Mouse (Mus musculus) R1 (cell line): ENCODE measurements around the gene Klk10.

Source experiments
- DNase-seq: peaks from one replicate; pipeline ENCODE4 v3.0.0-alpha.2; 2018; ENCODE audit warnings: low read depth, low spot score

Klk10 gene

GRCm38 (mm10) chr7:43780746-43781145 lies at the start of gene Klk10:
Gene Klk10 (plus strand): TSS chr7:43781035.
- DNase-seq, result peak; percentile 68

GRCm38 (mm10) chr7:43747788-43748187 lies 33.0 kb upstream of the Klk10 start:
- DNase-seq, result no peak

GRCm38 (mm10) chr7:43752806-43753205 lies 28.0 kb upstream of the Klk10 start:
- no peak for DNase-seq

GRCm38 (mm10) chr7:43766484-43766883 lies 14.4 kb upstream of the Klk10 start:
- DNase-seq, result peak; percentile 25

GRCm38 (mm10) chr7:43768597-43768996 lies 12.2 kb upstream of the Klk10 start, which contains the start of gene Klk12:
Gene Klk12 (plus strand): TSS chr7:43768897.
- no peak for DNase-seq

- DNase-seq, result no peak
Measured at GRCm38 (mm10) chr7:43769636-43770035, 11.2 kb upstream of the Klk10 start.

- DNase-seq, result no peak
Measured at GRCm38 (mm10) chr7:43770701-43771100, 10.1 kb upstream of the Klk10 start.

- no peak for DNase-seq
Measured at GRCm38 (mm10) chr7:43771916-43772315, 8.9 kb upstream of the Klk10 start.

- DNase-seq, result peak; percentile 77
Measured at GRCm38 (mm10) chr7:43772901-43773300, 7.9 kb upstream of the Klk10 start.

- no peak for DNase-seq
Measured at GRCm38 (mm10) chr7:43774364-43774763, 6.5 kb upstream of the Klk10 start, which contains the start of gene Klk11. Gene Klk11 (plus strand): TSS chr7:43774604.

GRCm38 (mm10) chr7:43774802-43775201 lies 6.0 kb upstream of the Klk10 start:
- no peak for DNase-seq

GRCm38 (mm10) chr7:43775311-43776057 lies 5.4 kb upstream of the Klk10 start:
- DNase-seq, result peak; percentile 53

GRCm38 (mm10) chr7:43776506-43776905 lies 4.3 kb upstream of the Klk10 start:
- DNase-seq, result no peak

GRCm38 (mm10) chr7:43777423-43777822 lies 3.4 kb upstream of the Klk10 start:
- DNase-seq, result no peak

- DNase-seq, result no peak
Measured at GRCm38 (mm10) chr7:43778176-43778970, 2.5 kb upstream of the Klk10 start.

- no peak for DNase-seq
Measured at GRCm38 (mm10) chr7:43780241-43780640, 594 bp upstream of the Klk10 start.

GRCm38 (mm10) chr7:43781541-43781940 lies 706 bp downstream of the Klk10 start:
- DNase-seq, result no peak

GRCm38 (mm10) chr7:43782275-43783265 lies 1.7 kb downstream of the Klk10 start:
- DNase-seq, result peak; percentile 89

GRCm38 (mm10) chr7:43785286-43785685 lies 4.5 kb downstream of the Klk10 start:
- peak; percentile 25 for DNase-seq

GRCm38 (mm10) chr7:43788096-43788495 lies 7.3 kb downstream of the Klk10 start:
- DNase-seq, result no peak

GRCm38 (mm10) chr7:43789295-43789694 lies 8.5 kb downstream of the Klk10 start:
- no peak for DNase-seq
